Mouse (Mus musculus) gastrocnemius, adult 8-10 months (tissue): ENCODE results near the gene Pde4c. TPM values are rescaled to one million over a fixed set of nuclear protein-coding genes. Genes with fewer than 3 reads are reported as not detected.

Experiments used
- DNase-seq, 2 experiments: peaks; one replicate each; pipeline ENCODE4 v3.0.0; 2022; ENCODE audit warnings: low spot score in 2 of 2
- total RNA-seq, 4 experiments: library from RNA; stranded (reverse); gene quantifications; 2 replicates each; pipeline ENCODE4 v1.2.4; 2022

The Pde4c gene
- total RNA-seq, 4 experiments from 2014 or later = 0.65 to 2.3 (median 1.1) TPM

GRCm38 (mm10) chr8:70719796-70720270 is 3.7 kb upstream of the Pde4c start:
- no peak for DNase-seq

- DNase-seq = peak; percentile 72 to 73
Observed at GRCm38 (mm10) chr8:70720739-70721138, 2.8 kb upstream of the Pde4c start.

GRCm38 (mm10) chr8:70721601-70722000 is 1.9 kb upstream of the Pde4c start:
- no peak for DNase-seq

GRCm38 (mm10) chr8:70724216-70724615 is 696 bp downstream of the Pde4c start:
- DNase-seq = no peak

- DNase-seq = no peak
Observed at GRCm38 (mm10) chr8:70725792-70726447, 2.4 kb downstream of the Pde4c start.

- no peak for DNase-seq
Observed at GRCm38 (mm10) chr8:70726721-70727120, 3.2 kb downstream of the Pde4c start.

GRCm38 (mm10) chr8:70729808-70730475 is 6.4 kb downstream of the Pde4c start:
- no peak for DNase-seq

GRCm38 (mm10) chr8:70730956-70731355 is 7.4 kb downstream of the Pde4c start:
- no peak for DNase-seq

GRCm38 (mm10) chr8:70737705-70738104 is 14.2 kb downstream of the Pde4c start:
- DNase-seq = no peak

- DNase-seq = no peak
Observed at GRCm38 (mm10) chr8:70738211-70738610, 14.7 kb downstream of the Pde4c start.

- DNase-seq = peak in 1 of 2 experiments; percentile 15
Observed at GRCm38 (mm10) chr8:70741661-70742060, 18.1 kb downstream of the Pde4c start.

- no peak for DNase-seq
Observed at GRCm38 (mm10) chr8:70742176-70742575, 18.7 kb downstream of the Pde4c start.

GRCm38 (mm10) chr8:70742981-70743655 is 19.6 kb downstream of the Pde4c start:
- peak in 1 of 2 experiments; percentile 22 for DNase-seq

- DNase-seq = peak; percentile 69 to 74
Observed at GRCm38 (mm10) chr8:70743656-70744590, 20.4 kb downstream of the Pde4c start.

GRCm38 (mm10) chr8:70744806-70745205 is 21.3 kb downstream of the Pde4c start:
- no peak for DNase-seq

GRCm38 (mm10) chr8:70745691-70746220 is 22.2 kb downstream of the Pde4c start:
- peak in 1 of 2 experiments; percentile 2 for DNase-seq

GRCm38 (mm10) chr8:70746676-70747075 is 23.2 kb downstream of the Pde4c start:
- DNase-seq = peak in 1 of 2 experiments; percentile 3

GRCm38 (mm10) chr8:70747211-70747890 is 23.8 kb downstream of the Pde4c start:
- peak in 1 of 2 experiments; percentile 3 for DNase-seq

GRCm38 (mm10) chr8:70748246-70749096 is 25.0 kb downstream of the Pde4c start:
- DNase-seq = peak in 1 of 2 experiments; percentile 12
